Mouse (Mus musculus) hindbrain, embryonic 13.5 days (tissue): Measurements from ENCODE around the gene Armc9. TPM values are rescaled to one million over a fixed set of nuclear protein-coding genes. Genes with fewer than 3 reads are reported as not detected.

Experiments used
- ATAC-seq: fragments of 200-750 bp; cut with Nextera tagmentation; 2 replicates; pipeline ENCODE4 v1.8.0; 2017; ENCODE audit warnings: moderate TSS enrichment; ENCODE audit not compliant: low FRiP score
- H3K27ac ChIP-seq: fragments of 300-500 bp; sonication (generic); 2 replicates; pipeline ENCODE4 v1.5.1; 2015; ENCODE audit warnings: inconsistent platforms, mild to moderate bottlenecking, moderate library complexity
- H3K27me3 ChIP-seq: fragments of 300-500 bp; sonication (generic); 2 replicates; pipeline ENCODE4 v1.6.1; 2015; ENCODE audit warnings: mild to moderate bottlenecking, inconsistent platforms
- H3K36me3 ChIP-seq: fragments of 300-500 bp; sonication (generic); 2 replicates; pipeline ENCODE4 v1.6.1; 2015; ENCODE audit warnings: mild to moderate bottlenecking, inconsistent platforms
- H3K4me1 ChIP-seq: fragments of 300-500 bp; sonication (generic); replicated peaks from 2 replicates; pipeline ENCODE4 v1.6.1; 2015; ENCODE audit warnings: inconsistent platforms
- H3K4me2 ChIP-seq: fragments of 300-500 bp; sonication (generic); 2 replicates; pipeline ENCODE4 v1.6.1; 2015; ENCODE audit warnings: inconsistent platforms, mild to moderate bottlenecking, moderate library complexity
- H3K4me3 ChIP-seq: fragments of 300-500 bp; sonication (generic); 2 replicates; pipeline ENCODE4 v1.5.1; 2015; ENCODE audit warnings: mild to moderate bottlenecking, inconsistent platforms
- H3K9ac ChIP-seq: fragments of 300-500 bp; sonication (generic); 2 replicates; pipeline ENCODE4 v1.6.1; 2015; ENCODE audit warnings: mild to moderate bottlenecking, inconsistent platforms
- H3K9me3 ChIP-seq: fragments of 300-500 bp; sonication (generic); 2 replicates; pipeline ENCODE4 v1.6.1; 2016; ENCODE audit warnings: inconsistent platforms
- WGBS: fragments of 180-500 bp; shearing (Covaris S2); methylation state at CpG from one replicate; pipeline ENCODE4 v1.1.7; 2015; 5-methylcytosine and 5-hydroxymethylcytosine counted together
- polyA plus RNA-seq: library from polyadenylated mRNA; unstranded; fragments of >200 nt; fragmentation: Nextera tagmentation; extraction: Ambion mirVana; gene quantifications from 2 replicates; pipeline ENCODE4 v1.2.1, GENCODE M21; 2015

The Armc9 gene
- polyA plus RNA-seq, 1 experiment from 2014 or later = 31.9 TPM

DNA sequence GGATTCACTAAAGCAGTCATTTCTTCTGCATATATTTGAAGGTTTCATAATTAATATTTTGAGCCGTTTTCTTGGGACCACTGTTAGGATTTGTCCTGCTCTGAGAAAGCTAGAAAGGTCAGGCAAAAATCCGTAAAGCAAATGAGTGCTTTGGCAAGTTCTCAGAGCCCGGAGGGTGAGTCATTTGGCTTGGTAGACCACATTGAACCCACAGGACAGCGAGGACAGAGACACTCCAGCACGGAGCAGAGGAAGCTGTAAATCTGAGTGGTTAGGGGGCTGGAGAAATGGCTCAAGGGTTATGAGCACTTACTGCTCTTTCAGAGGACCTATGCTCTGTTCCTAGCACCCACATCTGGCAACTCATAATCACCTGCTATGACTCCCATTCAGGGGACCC, 7.0 kb upstream of the Armc9 start:
- Histone ChIP-seq H3K27me3 (no peaks in the 10 kb centered on the region), H3K9ac (no peak overlapping the region), H3K36me3 (peaks cover 16% of the 10 kb centered on the region), H3K4me3 (no peak overlapping the region), H3K4me2 (no peak overlapping the region), H3K9me3 (no peaks in the 10 kb centered on the region), H3K27ac (no peak overlapping the region), H3K4me1 (no peaks in the 10 kb centered on the region)
- WGBS = 87% methylated on average over 5 of the region's 5 CpGs
- ATAC-seq = no peak

DNA sequence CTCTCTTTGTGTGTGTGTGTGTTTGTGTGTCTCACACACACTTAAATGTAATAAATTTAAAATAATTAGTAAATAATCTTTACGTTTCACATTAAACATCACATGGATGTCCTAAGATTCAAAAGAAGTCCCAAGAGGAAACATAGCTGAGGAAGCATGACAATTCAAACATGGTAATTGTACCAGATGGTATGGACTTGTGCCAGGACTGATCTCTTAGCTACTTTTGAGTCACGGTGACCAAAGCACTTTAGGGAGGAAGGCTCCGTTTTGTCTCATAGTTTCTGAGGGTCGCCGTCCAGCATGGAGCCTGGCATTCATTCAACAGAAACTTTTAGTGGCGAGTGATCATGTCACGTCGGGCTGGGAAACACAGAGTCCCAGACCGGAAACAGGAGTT, 6.4 kb upstream of the Armc9 start:
- 83% methylated on average over 9 of the region's 9 CpGs for WGBS
- Histone ChIP-seq H3K4me2 (no peak overlapping the region), H3K36me3 (peaks cover 15% of the 10 kb centered on the region; the same call in 1 of the 2 replicates), H3K9ac (no peak overlapping the region), H3K27me3 (no peaks in the 10 kb centered on the region), H3K4me3 (no peak overlapping the region), H3K9me3 (no peaks in the 10 kb centered on the region), H3K27ac (no peak overlapping the region), H3K4me1 (no peaks in the 10 kb centered on the region)
- no peak for ATAC-seq

DNA sequence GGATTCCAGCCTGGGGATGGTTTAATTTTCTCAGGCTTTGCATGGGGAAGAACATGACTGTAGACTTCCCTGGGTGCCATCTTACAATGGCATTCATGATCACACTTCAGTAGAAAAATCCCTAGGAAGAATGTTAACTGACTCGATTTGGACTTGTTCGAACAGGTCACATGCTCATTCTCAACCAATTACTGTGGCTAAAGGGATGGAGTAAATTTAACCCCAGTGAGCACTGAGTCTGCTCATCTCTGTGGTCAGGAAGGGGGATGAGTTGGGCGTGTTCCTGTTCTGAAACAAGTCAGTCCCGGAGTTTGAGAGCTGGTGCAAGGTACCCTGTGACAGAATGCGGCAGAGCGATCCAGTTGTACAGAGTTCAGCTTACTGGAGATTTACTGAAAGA, 3.7 kb upstream of the Armc9 start:
- Histone ChIP-seq H3K27ac (no peak overlapping the region), H3K4me1 (peaks cover 19% of the 10 kb centered on the region), H3K4me3 (no peak overlapping the region), H3K9me3 (no peaks in the 10 kb centered on the region), H3K27me3 (no peaks in the 10 kb centered on the region), H3K4me2 (no peak overlapping the region), H3K9ac (no peak overlapping the region), H3K36me3 (no peaks in the 10 kb centered on the region)
- ATAC-seq = no peak
- WGBS = 86% methylated on average over 6 of the region's 6 CpGs

DNA sequence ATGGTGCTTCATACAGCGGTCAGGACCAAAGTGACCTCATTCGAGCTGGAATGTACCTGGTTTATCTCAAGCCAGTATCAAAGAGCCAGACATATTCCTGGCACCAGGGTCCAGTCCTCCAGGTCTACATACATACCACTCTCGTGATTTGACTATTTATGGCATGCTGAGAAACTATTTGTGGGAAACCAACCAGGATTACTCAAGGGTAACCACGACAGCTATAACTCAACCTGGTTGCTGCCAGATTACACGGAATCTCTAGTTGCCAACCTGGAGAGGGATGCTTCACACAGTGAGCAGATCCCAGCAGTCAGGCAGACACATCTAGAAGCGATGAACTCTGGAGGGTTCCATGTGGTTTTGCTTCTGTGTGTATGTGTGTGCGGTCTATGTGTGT, 3.2 kb upstream of the Armc9 start:
- no peak overlapping the region for H3K4me3 ChIP-seq
- WGBS = 90% methylated on average over 7 of the region's 7 CpGs
- no peaks in the 10 kb centered on the region for H3K36me3 ChIP-seq

DNA sequence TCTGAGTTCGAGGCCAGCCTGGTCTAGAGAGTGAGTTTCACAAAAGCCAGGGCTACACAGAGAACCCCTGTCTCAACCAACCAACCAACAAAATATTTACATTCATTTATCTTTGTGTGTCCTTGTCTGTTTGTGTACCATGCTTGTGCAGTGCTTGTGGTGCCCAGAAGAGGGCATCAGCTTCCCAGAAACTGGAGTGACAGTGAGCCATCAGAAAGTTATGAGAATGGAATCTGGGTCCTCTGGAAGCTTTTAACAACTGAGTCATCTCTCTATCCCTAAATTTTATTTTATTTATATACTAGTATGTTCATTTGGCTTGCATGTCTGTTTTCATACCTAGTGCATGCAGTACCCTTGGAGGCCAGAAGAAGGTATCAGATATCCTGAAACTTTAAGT, 2.0 kb upstream of the Armc9 start:
- no peak overlapping the region for H3K4me2 ChIP-seq
- no peak overlapping the region for H3K27ac ChIP-seq
- WGBS = 94% methylated on average over 1 of the region's 1 CpGs
- no peak overlapping the region for H3K4me3 ChIP-seq
- H3K9ac ChIP-seq = no peak overlapping the region
- H3K27me3 ChIP-seq = no peaks in the 10 kb centered on the region
- H3K4me1 ChIP-seq = peaks cover 24% of the 10 kb centered on the region
- ATAC-seq = no peak
- no peaks in the 10 kb centered on the region for H3K9me3 ChIP-seq
- H3K36me3 ChIP-seq = peaks cover under 1% of the 10 kb centered on the region; the same call in 1 of the 2 replicates

More for the DNA sequence above, 3.2 kb upstream of the Armc9 start:
- H3K9ac ChIP-seq = no peak overlapping the region
- no peaks in the 10 kb centered on the region for H3K9me3 ChIP-seq
- ATAC-seq = no peak
- no peaks in the 10 kb centered on the region for H3K27me3 ChIP-seq
- H3K4me1 ChIP-seq = peaks cover 23% of the 10 kb centered on the region
- H3K27ac ChIP-seq = no peak overlapping the region
- no peak overlapping the region for H3K4me2 ChIP-seq

DNA sequence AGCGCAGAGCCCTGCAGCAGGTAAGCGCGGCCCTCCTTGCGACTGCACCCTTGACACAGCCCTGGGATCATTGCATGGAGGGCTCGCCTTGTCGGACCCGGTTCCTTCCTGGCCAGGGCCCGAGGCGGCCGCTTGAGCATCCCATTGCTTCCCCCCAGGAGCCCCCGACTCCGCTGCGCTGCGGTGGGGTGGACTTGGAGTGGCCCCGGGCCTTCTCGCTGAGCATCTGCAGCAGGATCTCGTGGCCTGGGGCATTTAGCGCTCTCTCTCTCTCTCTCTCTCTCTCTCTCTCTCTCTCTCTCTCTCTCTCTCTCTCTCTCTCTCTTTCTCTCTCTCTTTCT, 214 bp downstream of the Armc9 start:
- 0% methylated on average over 18 of the region's 18 CpGs for WGBS
- peak overlapping the region; percentile 91 for H3K9ac ChIP-seq
- H3K4me2 ChIP-seq = peak overlapping the region; percentile 84
- peaks cover 7% of the 10 kb centered on the region for H3K36me3 ChIP-seq
- no peak for ATAC-seq
- peak overlapping the region; percentile 86; the same call in 1 of the 2 replicates for H3K27ac ChIP-seq
- no peaks in the 10 kb centered on the region for H3K27me3 ChIP-seq
- no peaks in the 10 kb centered on the region for H3K9me3 ChIP-seq
- peak overlapping the region; percentile 88 for H3K4me3 ChIP-seq
- peaks cover 24% of the 10 kb centered on the region for H3K4me1 ChIP-seq

DNA sequence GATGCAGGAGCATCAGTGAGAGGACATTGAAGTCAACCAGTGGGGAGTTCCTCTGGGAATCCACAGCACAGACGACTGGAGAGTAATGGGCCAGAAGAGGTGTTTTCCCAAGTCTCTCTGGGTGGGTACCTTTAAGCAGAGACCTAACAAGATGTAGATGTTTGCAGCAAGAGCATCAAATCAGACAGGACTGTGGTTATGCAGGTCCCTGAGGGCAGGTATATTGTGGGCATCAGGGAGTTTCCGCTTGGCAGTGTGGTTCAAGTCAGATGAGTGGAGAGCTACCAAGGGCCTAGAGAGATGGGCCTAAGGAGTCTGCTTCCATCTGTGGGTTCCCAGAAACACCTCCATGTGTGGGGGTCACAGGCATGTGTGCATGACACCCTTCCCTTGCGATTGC, 1.5 kb downstream of the Armc9 start:
- Histone ChIP-seq H3K36me3 (peaks cover 20% of the 10 kb centered on the region), H3K4me2 (no peak overlapping the region), H3K4me1 (peaks cover 24% of the 10 kb centered on the region), H3K27me3 (no peaks in the 10 kb centered on the region), H3K4me3 (no peak overlapping the region), H3K9me3 (no peaks in the 10 kb centered on the region), H3K27ac (no peak overlapping the region), H3K9ac (peak overlapping the region; percentile 91)
- 89% methylated on average over 3 of the region's 3 CpGs for WGBS
- no peak for ATAC-seq

DNA sequence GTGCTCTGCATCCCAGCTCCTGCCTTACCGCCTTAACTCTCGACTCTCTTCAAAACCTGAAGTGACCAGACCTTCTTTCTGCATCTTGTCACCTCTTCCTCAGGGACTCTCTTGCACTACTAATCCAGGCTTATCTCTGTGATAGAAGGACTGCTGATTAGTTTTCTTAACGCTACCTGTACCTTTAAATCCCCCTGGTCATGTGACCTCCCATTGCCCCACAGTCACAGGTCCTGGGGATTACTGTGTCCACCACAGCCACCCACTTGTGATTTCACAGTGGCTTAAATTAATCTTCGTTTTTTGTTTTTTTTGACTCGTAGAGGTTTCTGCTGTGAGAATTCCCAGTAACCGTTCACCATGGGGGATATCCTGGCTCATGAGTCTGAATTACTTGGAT, 2.0 kb downstream of the Armc9 start:
- H3K9me3 ChIP-seq = no peaks in the 10 kb centered on the region
- H3K4me1 ChIP-seq = peaks cover 24% of the 10 kb centered on the region
- H3K9ac ChIP-seq = no peak overlapping the region
- no peak overlapping the region for H3K27ac ChIP-seq
- no peak for ATAC-seq
- peaks cover 25% of the 10 kb centered on the region for H3K36me3 ChIP-seq
- no peak overlapping the region for H3K4me3 ChIP-seq
- H3K27me3 ChIP-seq = no peaks in the 10 kb centered on the region
- WGBS = 90% methylated on average over 6 of the region's 6 CpGs
- no peak overlapping the region for H3K4me2 ChIP-seq

DNA sequence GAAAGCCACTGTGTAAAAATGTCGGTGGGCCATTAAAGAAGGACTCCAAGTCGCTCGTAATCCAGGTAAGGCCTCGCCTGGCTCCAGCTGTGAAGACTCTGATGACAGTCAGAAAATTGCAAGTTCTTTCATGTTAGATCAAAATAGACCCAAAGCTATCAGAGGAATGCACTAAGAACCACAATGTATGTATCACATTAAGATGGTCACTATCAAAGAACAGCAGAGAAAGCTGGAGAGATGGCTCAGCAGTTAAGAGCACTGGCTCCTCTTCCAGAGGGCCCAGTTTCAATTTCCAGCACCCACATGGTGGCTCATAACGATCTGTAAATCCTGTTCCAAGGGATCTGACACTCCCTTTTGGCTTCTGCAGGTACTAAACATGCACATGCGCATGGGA, 5.5 kb downstream of the Armc9 start:
- Histone ChIP-seq H3K4me2 (no peak overlapping the region), H3K4me1 (peaks cover 14% of the 10 kb centered on the region), H3K4me3 (no peak overlapping the region), H3K36me3 (peaks cover 57% of the 10 kb centered on the region), H3K9ac (no peak overlapping the region), H3K27ac (no peak overlapping the region), H3K9me3 (no peaks in the 10 kb centered on the region), H3K27me3 (no peaks in the 10 kb centered on the region)
- no peak for ATAC-seq
- WGBS = 95% methylated on average over 6 of the region's 6 CpGs

DNA sequence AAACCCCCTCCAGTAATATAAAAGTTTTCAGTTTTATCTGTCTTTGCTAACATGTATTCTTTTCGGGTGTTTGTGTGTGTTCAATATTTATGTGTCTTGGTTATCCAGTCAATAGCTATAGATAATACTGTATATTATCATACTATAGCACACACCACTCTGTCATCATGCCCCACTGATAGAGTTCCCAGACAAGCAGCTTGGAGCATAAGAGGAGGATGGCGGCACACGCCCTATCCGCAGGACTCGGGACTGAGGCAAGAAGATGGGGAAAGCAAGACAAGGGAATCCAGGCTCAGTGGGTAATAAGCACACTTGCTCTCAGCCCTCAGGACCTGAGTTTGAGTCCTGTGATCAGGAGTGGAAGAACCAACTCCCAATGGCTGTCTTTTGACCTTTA, 5.9 kb downstream of the Armc9 start:
- peaks cover 60% of the 10 kb centered on the region for H3K36me3 ChIP-seq
- WGBS = 95% methylated on average over 5 of the region's 5 CpGs
- no peak for ATAC-seq

DNA sequence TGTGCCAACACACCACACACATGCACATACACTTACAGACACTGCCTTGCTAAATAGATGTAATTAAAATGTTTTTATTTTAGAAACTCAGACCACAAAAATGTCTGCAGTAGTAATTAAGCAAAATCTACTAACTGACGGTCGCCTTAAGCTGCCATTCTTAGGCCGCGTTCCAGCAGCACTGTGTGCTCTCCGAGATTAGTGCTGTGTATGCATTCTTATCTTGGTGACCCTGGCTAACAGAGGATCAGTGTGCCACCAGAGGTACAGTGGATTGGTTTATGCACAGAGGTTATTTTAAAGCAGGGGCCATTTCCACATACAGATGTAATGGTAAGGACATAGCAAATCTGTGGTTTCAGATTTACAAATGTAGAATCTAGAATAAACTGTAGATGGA, 6.5 kb downstream of the Armc9 start:
- ATAC-seq = no peak
- no peaks in the 10 kb centered on the region for H3K27me3 ChIP-seq
- H3K9me3 ChIP-seq = no peaks in the 10 kb centered on the region
- H3K9ac ChIP-seq = no peak overlapping the region
- no peak overlapping the region for H3K27ac ChIP-seq
- H3K36me3 ChIP-seq = peaks cover 65% of the 10 kb centered on the region
- 95% methylated on average over 5 of the region's 5 CpGs for WGBS
- H3K4me2 ChIP-seq = no peak overlapping the region
- peaks cover 4% of the 10 kb centered on the region for H3K4me1 ChIP-seq
- H3K4me3 ChIP-seq = no peak overlapping the region

More for the DNA sequence above, 5.9 kb downstream of the Armc9 start:
- Histone ChIP-seq H3K27me3 (no peaks in the 10 kb centered on the region), H3K9me3 (no peaks in the 10 kb centered on the region), H3K27ac (no peak overlapping the region), H3K4me1 (peaks cover 10% of the 10 kb centered on the region), H3K9ac (no peak overlapping the region), H3K4me2 (no peak overlapping the region), H3K4me3 (no peak overlapping the region)

DNA sequence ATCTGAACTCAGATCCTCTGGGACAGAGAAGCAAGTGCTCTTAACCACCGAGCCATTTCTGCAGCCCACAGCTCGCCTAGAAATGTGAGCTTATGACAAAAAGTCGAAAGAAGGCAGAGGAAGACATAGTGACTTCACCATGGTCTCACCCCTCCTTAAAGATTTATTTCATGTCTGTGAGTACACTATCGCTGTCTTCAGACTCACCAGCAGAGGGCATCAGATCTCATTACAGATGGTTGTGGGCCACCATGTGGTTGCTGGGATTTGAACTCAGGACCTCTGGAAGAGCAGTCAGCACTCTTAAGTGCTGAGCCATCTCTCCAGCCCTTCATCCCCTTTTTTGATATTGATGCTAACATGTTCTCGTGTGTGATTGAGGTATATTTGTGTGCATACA, 20.0 kb downstream of the Armc9 start:
- no peak overlapping the region for H3K9ac ChIP-seq
- no peaks in the 10 kb centered on the region for H3K27me3 ChIP-seq
- no peak for ATAC-seq
- 96% methylated on average over 5 of the region's 5 CpGs for WGBS
- H3K4me3 ChIP-seq = no peak overlapping the region
- no peaks in the 10 kb centered on the region for H3K9me3 ChIP-seq
- no peak overlapping the region for H3K27ac ChIP-seq
- peaks cover 75% of the 10 kb centered on the region for H3K36me3 ChIP-seq
- no peaks in the 10 kb centered on the region for H3K4me1 ChIP-seq
- H3K4me2 ChIP-seq = no peak overlapping the region

DNA sequence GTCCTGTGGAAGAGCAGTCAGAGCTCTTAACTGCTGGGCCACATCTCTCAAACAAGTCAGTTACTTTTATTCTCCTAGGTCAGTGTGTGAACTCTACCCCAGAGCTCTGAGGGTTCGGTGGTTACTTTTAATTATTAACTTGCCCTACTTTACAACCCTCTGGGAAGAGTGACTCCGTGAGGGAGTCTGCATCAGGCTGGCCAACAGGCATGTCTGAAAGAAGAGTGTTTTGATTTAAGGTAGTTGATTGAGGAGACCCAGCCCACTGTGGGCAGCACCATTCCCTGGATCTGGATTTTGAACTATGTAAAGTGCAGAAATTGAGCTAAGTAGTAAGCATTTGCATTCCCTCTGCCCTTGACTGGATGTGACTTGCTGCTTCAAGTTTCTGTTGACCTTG, 21.5 kb downstream of the Armc9 start:
- H3K36me3 ChIP-seq = peaks cover 79% of the 10 kb centered on the region
- no peaks in the 10 kb centered on the region for H3K4me1 ChIP-seq
- ATAC-seq = no peak
- H3K27ac ChIP-seq = no peak overlapping the region
- WGBS = 45% methylated on average over 2 of the region's 2 CpGs
- no peaks in the 10 kb centered on the region for H3K9me3 ChIP-seq
- no peak overlapping the region for H3K4me3 ChIP-seq
- no peak overlapping the region for H3K4me2 ChIP-seq
- no peaks in the 10 kb centered on the region for H3K27me3 ChIP-seq
- no peak overlapping the region for H3K9ac ChIP-seq
